Mouse (Mus musculus) CD4-positive naive resting alpha-beta T cell, adult 57 days (primary cell): ENCODE data around the gene Mettl7a2. TPM values are rescaled to one million over a fixed set of nuclear protein-coding genes. Genes with fewer than 3 reads are reported as not detected.

ENCODE experiments used
- total RNA-seq: library from RNA; stranded (reverse); gene quantifications from one replicate; pipeline ENCODE4 v1.2.4, GENCODE M21; 2023

Gene Mettl7a2
- not detected for total RNA-seq

DNA sequence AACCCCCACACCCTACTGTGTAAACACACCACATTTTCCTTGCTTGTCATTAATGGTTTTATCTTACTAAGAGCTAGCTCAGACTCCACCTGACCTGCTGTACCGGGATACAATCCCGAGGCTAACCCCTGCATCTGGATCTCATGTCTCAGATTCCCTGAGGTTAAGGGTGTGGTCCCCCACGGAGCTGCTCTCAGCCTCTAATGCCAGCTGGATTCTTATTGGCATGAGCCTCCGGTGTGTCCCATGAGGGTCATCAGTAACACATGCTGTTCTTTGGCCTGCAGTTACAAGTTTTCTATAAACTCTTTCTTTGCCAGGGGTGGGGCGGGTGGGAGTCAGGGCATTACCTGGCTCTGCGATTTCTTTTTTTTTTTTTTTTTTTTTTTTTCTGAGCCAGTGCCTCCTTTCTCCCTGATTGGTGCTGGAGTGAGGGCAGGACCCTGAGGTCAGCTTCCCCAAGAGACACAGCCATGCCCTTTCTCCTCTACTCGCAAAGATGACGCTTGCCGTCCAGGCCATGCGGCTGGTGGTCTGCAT is at the start of gene Mettl7a2, which contains the start of gene Methig1:
Gene Mettl7a2, plus strand, starts transcription at position 490 of the 540 bp plus-strand sequence.
Gene Methig1, plus strand, starts transcription at position 439 of the 540 bp plus-strand sequence.

DNA sequence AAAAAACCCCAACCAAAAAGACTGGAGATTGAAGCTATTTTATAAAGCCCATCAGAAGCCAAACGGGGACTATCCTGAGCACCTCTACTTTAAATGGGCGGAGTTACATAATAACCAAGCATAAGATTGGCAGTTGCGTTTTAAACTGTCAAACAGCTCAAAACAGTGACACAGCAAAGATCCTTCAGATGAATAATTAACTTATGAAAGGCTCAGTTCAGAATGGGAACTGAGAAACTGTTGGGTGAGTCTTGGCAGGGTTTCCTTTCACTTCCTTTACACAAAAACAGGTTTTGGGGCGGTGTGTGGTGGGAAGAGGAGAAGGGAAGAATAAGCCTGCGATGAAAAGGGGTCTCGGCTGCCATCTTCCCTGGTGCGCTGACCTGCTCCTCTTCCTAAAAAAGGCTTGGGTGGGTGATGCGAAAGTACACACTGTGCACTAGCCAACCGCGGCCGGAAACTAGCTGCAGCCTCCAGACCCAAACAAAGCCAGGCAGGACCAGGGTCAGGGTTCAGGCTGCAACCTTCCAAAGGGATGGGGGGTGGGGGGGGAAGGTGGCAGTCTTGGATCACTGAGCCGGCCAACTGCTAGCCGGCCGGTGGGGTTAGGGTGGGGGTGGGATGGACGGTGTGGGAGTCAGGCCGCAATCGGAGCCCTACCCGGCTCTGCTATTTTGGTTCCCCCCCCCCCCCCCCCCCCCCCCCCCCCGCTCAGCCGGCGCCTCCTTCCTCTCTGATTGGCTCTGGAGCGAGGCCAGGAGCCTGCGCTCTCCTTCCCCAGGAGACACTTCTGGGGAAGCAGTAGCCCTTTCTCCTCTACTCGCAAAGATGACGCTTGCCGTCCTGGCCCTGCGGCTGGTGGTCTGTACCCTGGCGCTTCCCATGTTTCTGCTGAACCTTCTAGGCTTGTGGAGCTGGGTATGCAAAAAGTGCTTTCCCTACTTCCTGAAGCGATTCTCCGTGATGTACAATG is 48.7 kb upstream of the Mettl7a2 start, which contains the start of gene Mettl7a1:
Gene Mettl7a1, plus strand, starts transcription at position 122 of the 973 bp plus-strand sequence.

DNA sequence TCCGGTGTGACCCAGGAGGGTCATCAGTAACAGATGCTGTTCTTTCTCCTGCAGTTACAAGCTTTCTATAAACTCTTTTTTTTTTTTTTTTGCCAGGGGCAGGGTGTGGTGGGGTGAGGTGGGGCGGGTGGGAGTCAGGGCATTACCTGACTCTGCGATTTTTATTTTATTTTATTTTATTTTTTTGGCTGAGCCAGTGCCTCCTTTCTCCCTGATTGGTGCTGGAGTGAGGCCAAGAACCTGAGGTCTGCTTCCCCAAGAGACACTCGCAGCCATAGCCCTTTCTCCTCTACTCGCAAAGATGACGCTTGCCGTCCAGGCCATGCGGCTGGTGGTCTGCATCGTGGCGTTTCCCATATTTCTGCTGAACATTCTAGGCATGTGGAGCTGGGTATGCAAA is 18.4 kb upstream of the Mettl7a2 start, which contains the start of gene Mettl7a3:
Gene Mettl7a3, plus strand, starts transcription at position 301 of the 400 bp plus-strand sequence.

DNA sequence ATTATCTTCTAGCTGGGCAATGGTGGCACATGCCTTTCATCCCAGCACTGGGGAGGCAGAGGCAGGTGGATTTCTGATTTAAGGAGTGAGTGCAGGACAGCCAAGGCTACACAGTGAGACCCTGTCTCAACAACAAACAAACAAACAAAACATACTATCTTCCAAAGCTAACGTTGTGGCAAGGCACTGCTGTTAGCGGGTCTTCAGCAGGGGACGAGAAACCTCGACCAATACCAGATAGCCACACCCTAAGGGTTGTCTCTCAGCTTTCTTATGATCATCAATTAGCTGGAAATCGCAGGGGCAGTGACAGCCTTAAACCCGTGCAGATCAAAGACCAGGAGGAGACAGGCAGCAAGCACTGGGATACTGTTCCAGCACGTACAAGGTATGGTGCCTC is 11.2 kb downstream of the Mettl7a2 start, which contains the start of gene Higd1c:
Gene Higd1c, plus strand, starts transcription at position 301 of the 400 bp plus-strand sequence.

Other genes with a start within 250 kb of the Mettl7a2 start
- 102 TPM for gene Atf1, start 125.4 kb upstream of the Mettl7a2 start, total RNA-seq
- gene Tmprss12, start 72.4 kb upstream of the Mettl7a2 start, total RNA-seq = not detected
- 18.4 TPM for gene Mettl7a1, start 49.1 kb upstream of the Mettl7a2 start, total RNA-seq
- not detected for gene Mettl7a3, start 18.3 kb upstream of the Mettl7a2 start, total RNA-seq
- gene Methig1, start 51 bp upstream of the Mettl7a2 start, total RNA-seq = not detected
- gene Higd1c, start 11.3 kb downstream of the Mettl7a2 start, total RNA-seq = not detected
- gene Gm5475, start 68.9 kb downstream of the Mettl7a2 start, total RNA-seq = not detected
- gene Slc11a2, start 71.9 kb downstream of the Mettl7a2 start, total RNA-seq = 36.1 TPM
- 44.3 TPM for gene Letmd1, start 115.8 kb downstream of the Mettl7a2 start, total RNA-seq
- 9.8 TPM for gene Csrnp2, start 142.3 kb downstream of the Mettl7a2 start, total RNA-seq
- 11.7 TPM for gene Tfcp2, start 198.8 kb downstream of the Mettl7a2 start, total RNA-seq
- 62.9 TPM for gene Pou6f1, start 246.8 kb downstream of the Mettl7a2 start, total RNA-seq